Mouse (Mus musculus) G1E (cell line): ENCODE results near the gene Robo2. TPM values are rescaled to one million over a fixed set of nuclear protein-coding genes. Genes with fewer than 3 reads are reported as not detected.

Experiments
- ATAC-seq: 2 replicates; pipeline ENCODE4 v1.8.0; 2016; ENCODE audit warnings: mild to moderate bottlenecking; ENCODE audit not compliant: insufficient number of reproducible peaks, poor library complexity, low FRiP score, severe bottlenecking; ENCODE audit errors: extremely low read depth
- DNase-seq: peaks from one replicate; pipeline ENCODE4 v3.0.0; 2012; ENCODE audit warnings: low spot score
- H3K27me3 ChIP-seq: 2 replicates; pipeline ENCODE4 v1.6.1; 2012; ENCODE audit warnings: mild to moderate bottlenecking, low read length, inconsistent platforms; ENCODE audit not compliant: insufficient read depth
- H3K36me3 ChIP-seq: replicated peaks from 2 replicates; pipeline ENCODE3; 2012; ENCODE audit warnings: mild to moderate bottlenecking, inconsistent platforms
- H3K4me1 ChIP-seq: 2 replicates; pipeline ENCODE4 v1.6.1; 2012; ENCODE audit warnings: low read depth, low read length, inconsistent platforms, mixed read lengths; ENCODE audit not compliant: insufficient read depth
- H3K4me3 ChIP-seq: 2 replicates; pipeline ENCODE4 v1.5.1; 2012; ENCODE audit warnings: low read depth, mild to moderate bottlenecking, inconsistent platforms, low read length, moderate library complexity, mixed read lengths
- H3K9me3 ChIP-seq: replicated peaks from 2 replicates; pipeline ENCODE4 v1.6.1; 2012; ENCODE audit warnings: inconsistent platforms
- CTCF ChIP-seq: IDR thresholded peaks from 2 replicates; pipeline ENCODE4 v1.5.1; 2012; ENCODE audit warnings: low read depth, low read length, inconsistent platforms, mixed read lengths
- GATA1 ChIP-seq: IDR thresholded peaks from 2 replicates; pipeline ENCODE4 v1.6.1; 2012; ENCODE audit warnings: borderline replicate concordance, low read length, inconsistent platforms, mixed read lengths
- GATA2 ChIP-seq: IDR thresholded peaks from 2 replicates; pipeline ENCODE4 v1.6.1; 2012; ENCODE audit warnings: low read depth, low read length, inconsistent platforms, borderline replicate concordance
- POLR2AphosphoS5 ChIP-seq: IDR thresholded peaks from 2 replicates; pipeline ENCODE4 v1.6.1; 2012; ENCODE audit warnings: low read depth, low read length, inconsistent platforms; ENCODE audit not compliant: insufficient replicate concordance
- TAL1 ChIP-seq: conservative IDR thresholded peaks from 2 replicates; pipeline ENCODE4 v1.6.1; 2012; ENCODE audit warnings: low read depth, low read length, inconsistent platforms, mixed read lengths
- polyA plus RNA-seq: library from polyadenylated mRNA; stranded (reverse); fragments of >175 nt; gene quantifications from 2 replicates; pipeline ENCODE4 v1.2.3, GENCODE M21; 2012
- total RNA-seq, 2 experiments: library from RNA; stranded (forward) in 1 of 2; stranded (reverse) in 1 of 2; fragments of 200-1000 nt in 1 of 2; fragments of >200 nt in 1 of 2; fragmentation: Nextera tagmentation in 1 of 2; gene quantifications; 2 replicates each; pipeline ENCODE4 v1.2.3; 2014 to 2017

Robo2 gene
- total and polyA plus RNA-seq, 3 experiments, result 0.44 TPM; not detected in 2

DNA sequence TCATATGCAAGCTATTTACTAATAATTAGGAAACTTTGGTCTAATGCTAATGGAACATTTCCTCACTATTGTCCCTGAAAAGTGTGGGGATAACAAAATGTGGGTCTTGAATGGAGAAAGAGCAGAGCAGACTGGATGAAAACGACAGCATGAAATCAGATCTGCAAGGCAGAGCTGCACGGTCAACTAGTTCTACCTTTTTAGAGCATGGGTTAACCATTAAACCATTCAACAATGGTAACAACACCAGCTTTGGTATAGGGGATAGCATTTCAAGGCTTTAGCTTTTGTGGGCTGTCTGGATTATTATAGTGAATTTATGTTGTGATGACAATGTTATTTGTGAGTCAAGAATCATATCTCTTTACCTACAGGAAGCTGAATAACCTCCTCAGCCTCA, 8.7 kb upstream of the Robo2 start:
- H3K27me3 ChIP-seq, result no peaks in the 10 kb centered on the region
- DNase-seq (no peak), ATAC-seq (no peak)
- H3K4me3 ChIP-seq, result no peak overlapping the region
- TF ChIP-seq TAL1 (no peak), GATA2 (no peak), GATA1 (no peak), CTCF (no peak), POLR2AphosphoS5 (no peak)
- H3K36me3 ChIP-seq, result no peaks in the 10 kb centered on the region
- H3K4me1 ChIP-seq, result no peaks in the 10 kb centered on the region
- H3K9me3 ChIP-seq, result no peaks in the 10 kb centered on the region

DNA sequence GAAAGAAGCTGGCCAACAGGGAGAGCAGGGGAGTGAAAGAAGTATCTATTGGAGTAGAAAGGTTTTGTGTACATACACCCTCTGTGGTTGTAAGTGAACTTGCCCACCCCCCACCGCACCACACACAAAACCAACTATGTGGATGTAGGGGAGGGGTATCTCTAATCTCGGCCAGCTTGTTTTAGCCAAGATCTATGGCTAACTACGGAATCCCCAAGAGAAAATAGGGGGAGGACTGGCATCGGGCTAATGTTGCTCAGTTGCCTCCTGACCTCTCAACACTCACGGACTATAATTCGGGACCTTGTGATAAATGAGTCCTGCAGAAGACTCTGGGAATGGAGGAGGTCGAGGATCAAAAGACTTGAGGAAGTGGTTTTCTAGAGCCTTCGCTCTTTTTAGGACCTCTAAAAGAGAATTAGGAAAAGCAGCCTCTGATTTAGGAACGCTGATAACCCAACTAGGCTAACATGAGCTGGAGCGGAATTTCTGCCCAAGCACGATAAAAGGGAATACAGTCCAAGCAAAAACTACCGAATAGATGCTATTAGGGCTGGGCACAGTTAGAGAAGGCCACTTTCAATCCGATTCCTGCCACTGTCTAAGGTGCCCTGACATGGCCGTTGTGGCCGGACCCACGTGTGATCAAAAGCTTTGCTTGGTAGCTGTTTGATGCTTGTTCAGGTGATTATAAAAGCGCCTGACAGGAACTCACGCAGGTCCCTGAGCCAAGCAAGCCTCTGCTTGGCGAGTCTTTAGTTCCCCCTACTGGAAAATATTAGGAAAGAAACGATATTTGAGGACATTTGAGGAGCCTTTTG, 1.1 kb upstream of the Robo2 start:
- peaks cover 11% of the 10 kb centered on the region for H3K9me3 ChIP-seq
- TF ChIP-seq POLR2AphosphoS5 (no peak), CTCF (no peak)
- no peaks in the 10 kb centered on the region for H3K4me1 ChIP-seq
- ATAC-seq, result no peak
- H3K36me3 ChIP-seq, result no peaks in the 10 kb centered on the region
- H3K4me3 ChIP-seq, result no peak overlapping the region
- no peak for DNase-seq
- no peaks in the 10 kb centered on the region for H3K27me3 ChIP-seq

- TF ChIP-seq GATA1 (no peak), GATA2 (no peak), POLR2AphosphoS5 (no peak), TAL1 (no peak), CTCF (no peak)
- Histone ChIP-seq H3K4me3 (no peak overlapping the region), H3K9me3 (peaks cover 12% of the 10 kb centered on the region), H3K27me3 (no peaks in the 10 kb centered on the region), H3K4me1 (no peaks in the 10 kb centered on the region), H3K36me3 (no peaks in the 10 kb centered on the region)
- DNase-seq (no peak), ATAC-seq (no peak)
Measured at GRCm38 (mm10) chr16:74411021-74411420, 604 bp downstream of the Robo2 start.

- no peak for ATAC-seq
- no peak for TF ChIP-seq GATA1
- no peak for TF ChIP-seq TAL1
- no peak for TF ChIP-seq POLR2AphosphoS5
- no peak for TF ChIP-seq CTCF
- TF ChIP-seq GATA2, result no peak
- H3K4me1 ChIP-seq, result no peaks in the 10 kb centered on the region
- H3K9me3 ChIP-seq, result peaks cover 12% of the 10 kb centered on the region
- H3K4me3 ChIP-seq, result no peak overlapping the region
- no peaks in the 10 kb centered on the region for H3K36me3 ChIP-seq
- DNase-seq, result no peak
- H3K27me3 ChIP-seq, result no peaks in the 10 kb centered on the region
Measured at GRCm38 (mm10) chr16:74410125-74410524, 1.5 kb downstream of the Robo2 start.

- no peak for DNase-seq
- Histone ChIP-seq H3K4me1 (no peaks in the 10 kb centered on the region), H3K9me3 (peaks cover 12% of the 10 kb centered on the region), H3K27me3 (no peaks in the 10 kb centered on the region), H3K36me3 (no peaks in the 10 kb centered on the region), H3K4me3 (no peak overlapping the region)
- no peak for ATAC-seq
- no peak for TF ChIP-seq POLR2AphosphoS5
- TF ChIP-seq TAL1, result no peak
- no peak for TF ChIP-seq CTCF
Measured at GRCm38 (mm10) chr16:74409548-74409947, 2.1 kb downstream of the Robo2 start.

GRCm38 (mm10) chr16:74408566-74408965, 3.1 kb downstream of the Robo2 start:
- H3K27me3 ChIP-seq, result no peaks in the 10 kb centered on the region
- H3K4me3 ChIP-seq, result no peak overlapping the region
- H3K9me3 ChIP-seq, result peaks cover 12% of the 10 kb centered on the region
- TF ChIP-seq TAL1 (no peak), GATA2 (no peak), GATA1 (no peak), POLR2AphosphoS5 (no peak), CTCF (no peak)
- no peaks in the 10 kb centered on the region for H3K4me1 ChIP-seq
- ATAC-seq, result no peak
- no peak for DNase-seq
- no peaks in the 10 kb centered on the region for H3K36me3 ChIP-seq

- TF ChIP-seq GATA2 (no peak), CTCF (no peak), TAL1 (no peak), POLR2AphosphoS5 (no peak), GATA1 (no peak)
- Histone ChIP-seq H3K4me1 (no peaks in the 10 kb centered on the region), H3K36me3 (no peaks in the 10 kb centered on the region), H3K9me3 (no peaks in the 10 kb centered on the region), H3K27me3 (no peaks in the 10 kb centered on the region), H3K4me3 (no peak overlapping the region)
- no peak for DNase-seq
- no peak for ATAC-seq
Measured at GRCm38 (mm10) chr16:74397291-74397690, 14.3 kb downstream of the Robo2 start.
